Mouse (Mus musculus) ES-E14 (cell line): ENCODE measurements around the gene 1700025G04Rik. TPM values are rescaled to one million over a fixed set of nuclear protein-coding genes. Genes with fewer than 3 reads are reported as not detected.
"Not testable (repeated sequence)": the region's sequence is repeated elsewhere in the genome, so short reads cannot be mapped to it uniquely, and the experiment has no call there.

ENCODE experiments used
- DNase-seq: peaks from one replicate; pipeline ENCODE4 v3.0.0-alpha.2; 2013; ENCODE audit warnings: low read depth, low spot score
- H3K27ac ChIP-seq: 2 replicates; pipeline ENCODE4 v1.5.1; 2012; ENCODE audit warnings: low read depth, mild to moderate bottlenecking, low read length, moderate library complexity, mixed read lengths; ENCODE audit not compliant: poor library complexity, insufficient read depth, severe bottlenecking
- H3K36me3 ChIP-seq: 2 replicates; pipeline ENCODE4 v1.6.1; 2012; ENCODE audit warnings: mild to moderate bottlenecking, low read length, moderate library complexity, mixed read lengths; ENCODE audit not compliant: control insufficient read depth, poor library complexity, insufficient read depth, severe bottlenecking
- H3K4me1 ChIP-seq, 2 experiments: fragments of 150-350 bp in 1 of 2; sonication (generic) in 1 of 2; 2 replicates each; pipeline ENCODE4 v1.6.1; 2012; ENCODE audit warnings: low read length in 2 of 2, mild to moderate bottlenecking in 1 of 2, mixed read lengths in 1 of 2; ENCODE audit not compliant: control insufficient read depth in 2 of 2, insufficient read depth in 2 of 2, poor library complexity in 1 of 2
- H3K4me3 ChIP-seq, 2 experiments: fragments of 150-350 bp in 1 of 2; sonication (generic) in 1 of 2; 2 replicates each; pipeline ENCODE4 v1.5.1; 2012; ENCODE audit warnings: low read length in 2 of 2, low read depth in 1 of 2, mild to moderate bottlenecking in 1 of 2, mixed read lengths in 1 of 2; ENCODE audit not compliant: insufficient read depth in 1 of 2, poor library complexity in 1 of 2, severe bottlenecking in 1 of 2
- H3K9ac ChIP-seq: 2 replicates; pipeline ENCODE4 v1.6.1; 2012; ENCODE audit warnings: low read depth, mild to moderate bottlenecking, low read length, mixed read lengths; ENCODE audit not compliant: poor library complexity, insufficient read depth, severe bottlenecking
- H3K9me3 ChIP-seq: fragments of 150-350 bp; sonication (generic); 2 replicates; pipeline ENCODE4 v1.6.1; 2012; ENCODE audit warnings: low read depth, mild to moderate bottlenecking, low read length; ENCODE audit not compliant: control insufficient read depth, insufficient read depth
- CHD2 ChIP-seq: IDR thresholded peaks from 2 replicates; pipeline ENCODE4 v1.6.1; 2014; ENCODE audit warnings: mild to moderate bottlenecking, low read depth, low read length, inconsistent platforms
- HCFC1 ChIP-seq: IDR thresholded peaks from 2 replicates; pipeline ENCODE4 v1.6.1; 2012; ENCODE audit warnings: low read length, inconsistent platforms, borderline replicate concordance; ENCODE audit not compliant: insufficient read depth
- MAFK ChIP-seq: IDR thresholded peaks from 2 replicates; pipeline ENCODE4 v1.6.1; 2014; ENCODE audit warnings: mild to moderate bottlenecking, low read depth, low read length, inconsistent platforms; ENCODE audit not compliant: insufficient read depth
- ZC3H11A ChIP-seq: IDR thresholded peaks from 2 replicates; pipeline ENCODE4 v1.6.1; 2012; ENCODE audit warnings: low read depth, mild to moderate bottlenecking, inconsistent platforms, low read length, borderline replicate concordance
- ZNF384 ChIP-seq: IDR thresholded peaks from 2 replicates; pipeline ENCODE4 v1.6.1; 2012; ENCODE audit warnings: low read depth, low read length, inconsistent platforms
- in situ Hi-C, 2 experiments: fragments of 600-800 bp; cut with MboI; formaldehyde crosslinking; loops; one replicate each; pipeline ENCODE4 v1.15.1; 2025; ENCODE audit warnings: low sequenced_read_pairs in 2 of 2, inconsistent platforms in 1 of 2; ENCODE audit not compliant: unreplicated experiment in 2 of 2
- total RNA-seq: library from RNA; depleted of rRNA; stranded (reverse); fragments of 300-350 nt; gene quantifications from 2 replicates; pipeline ENCODE4 v1.2.3, GENCODE M21; 2012

The 1700025G04Rik gene
- total RNA-seq, 1 experiment: 2.1 TPM

DNA sequence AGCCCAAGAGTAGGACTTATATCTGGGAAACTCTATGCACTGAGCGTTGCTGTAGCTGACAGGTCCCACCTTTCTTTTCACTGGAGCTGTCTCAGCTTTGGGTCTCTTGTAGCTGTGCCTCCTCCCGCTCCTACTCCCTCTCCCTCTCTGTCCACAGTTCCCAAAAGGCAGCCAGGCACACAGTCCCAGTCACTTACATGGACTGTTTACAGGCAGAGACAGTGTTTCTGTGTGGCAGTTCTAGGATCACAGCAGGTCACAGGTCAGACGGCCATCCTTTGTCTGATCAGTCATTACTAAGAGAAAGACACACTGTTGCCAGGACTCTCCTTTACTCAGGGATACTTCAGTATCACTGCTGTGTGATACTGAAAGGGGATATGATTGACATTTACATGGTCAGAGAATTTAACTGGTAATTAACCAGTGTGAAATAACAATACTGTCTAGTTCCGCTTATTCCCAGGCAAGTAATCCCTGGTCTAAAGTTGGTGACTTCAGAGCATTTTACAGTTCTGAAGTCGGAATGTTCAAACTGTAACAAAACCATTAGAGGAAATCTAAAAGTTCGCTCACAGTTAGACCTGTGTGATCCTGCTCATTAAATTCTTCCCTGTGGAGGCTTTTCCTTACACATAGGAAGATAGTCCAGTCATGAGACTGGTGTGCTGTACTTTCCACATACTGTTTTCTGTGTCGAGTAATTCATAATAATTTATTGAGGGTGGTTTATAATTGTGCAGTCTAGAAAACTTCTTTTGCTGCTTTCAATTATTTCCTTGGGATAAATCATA is 279.1 kb downstream of the 1700025G04Rik start:
- TF ChIP-seq ZNF384 (no peak), HCFC1 (no peak), CHD2 (no peak), ZC3H11A (no peak), MAFK (no peak)
- no peak overlapping the region for H3K4me3 ChIP-seq
- H3K4me1 ChIP-seq: no peaks in the 10 kb centered on the region
- DNase-seq: no peak
- H3K9me3 ChIP-seq: no peaks in the 10 kb centered on the region
- H3K27ac ChIP-seq: no peak overlapping the region
- no peak overlapping the region for H3K9ac ChIP-seq
- in situ Hi-C loops: no loop called here
- peaks cover 12% of the 10 kb centered on the region for H3K36me3 ChIP-seq

GRCm38 (mm10) chr1:151807286-151807685 is 282.6 kb downstream of the 1700025G04Rik start:
- H3K4me1 ChIP-seq: no peaks in the 10 kb centered on the region
- in situ Hi-C loops: no loop called here
- H3K27ac ChIP-seq: no peak overlapping the region
- peaks cover 11% of the 10 kb centered on the region for H3K36me3 ChIP-seq
- no peak overlapping the region for H3K4me3 ChIP-seq
- TF ChIP-seq ZC3H11A: no peak
- no peak for TF ChIP-seq HCFC1
- no peak for TF ChIP-seq CHD2
- TF ChIP-seq ZNF384: no peak
- no peak for TF ChIP-seq MAFK
- DNase-seq: no peak
- no peak overlapping the region for H3K9ac ChIP-seq
- no peaks in the 10 kb centered on the region for H3K9me3 ChIP-seq

GRCm38 (mm10) chr1:151802795-151803194 is 287.1 kb downstream of the 1700025G04Rik start:
- H3K36me3 ChIP-seq, H3K9me3 ChIP-seq, in situ Hi-C loops, H3K9ac ChIP-seq, H3K4me3 ChIP-seq, H3K4me1 ChIP-seq, DNase-seq, H3K27ac ChIP-seq: not testable (repeated sequence)
